Mouse (Mus musculus): ENCODE data around the gene Glce.

GRCm38 (mm10) chr9:62118754-62119153 lies 3.7 kb downstream of the Glce start:
- no peak for TF ChIP-seq POLR2A (IDR thresholded peaks at IDR 0.05; ENCODE audit: low read depth, low read length)
- TF ChIP-seq CTCF (conservative IDR thresholded peaks at IDR 0.05; ENCODE audit: insufficient read depth, insufficient read length, low read depth, low read length): no peak
